Mouse (Mus musculus) erythroblast, embryonic 14.5 days (primary cell): ENCODE measurements around the gene Fzd4.

Experiments
- GATA1 ChIP-seq: IDR thresholded peaks from 2 replicates; pipeline ENCODE4 v1.6.1; 2012; ENCODE audit warnings: low read length, inconsistent platforms, mixed read lengths
- TAL1 ChIP-seq: IDR thresholded peaks from 3 replicates; pipeline ENCODE4 v1.6.1; 2012; ENCODE audit warnings: low read length, inconsistent platforms, mixed read lengths

GRCm38 (mm10) chr7:89355519-89356255, 48.5 kb upstream of the Fzd4 start:
- TF ChIP-seq TAL1 (no peak), GATA1 (no peak)
